Mouse (Mus musculus): ENCODE data around the gene Zscan22. TPM values are rescaled to one million over a fixed set of nuclear protein-coding genes. Genes with fewer than 3 reads are reported as not detected.
"Not testable (repeated sequence)": the region's sequence is repeated elsewhere in the genome, so short reads cannot be mapped to it uniquely, and the experiment has no call there.

Gene Zscan22
- total RNA-seq (2014; fragmentation: Nextera tagmentation) = 23.9 and 25.0 TPM in 2 replicates
- 4.1 and 4.5 TPM in 2 replicates for total RNA-seq (2017)
- 2.8 and 3.5 TPM in 2 replicates for polyA plus RNA-seq (2012)

- no peak for TF ChIP-seq GATA1 (IDR thresholded peaks at IDR 0.05; ENCODE audit: borderline replicate concordance, low read length)
- Histone ChIP-seq H3K4me3 (ENCODE audit: low read depth, low read length) (peak within 1 kb of the TSS; percentile 73), H3K36me3 (replicated peaks) (peaks cover 8% of the 10 kb centered on the region), H3K4me1 (ENCODE audit: insufficient read depth, low read depth, low read length) (peaks cover 15% of the 10 kb centered on the region), H3K9me3 (replicated peaks) (no peaks in the 10 kb centered on the region), H3K27me3 (ENCODE audit: insufficient read depth, low read length) (peaks cover 5% of the 10 kb centered on the region; the same call in 1 of the 2 replicates)
- DNase-seq (ENCODE audit: low spot score) = peak; percentile 64
- peak; percentile 99 for ATAC-seq (ENCODE audit: extremely low read depth, insufficient number of reproducible peaks, low FRiP score, poor library complexity, severe bottlenecking)
Measured at GRCm38 (mm10) chr7:12897655-12898410, at the start of gene Zscan22. TSS of gene Zscan22 (plus strand) at chr7:12897815.

GRCm38 (mm10) chr7:12874301-12874700 is 23.3 kb upstream of the Zscan22 start:
- ATAC-seq (ENCODE audit: extremely low read depth, insufficient number of reproducible peaks, low FRiP score, poor library complexity, severe bottlenecking) (no peak), DNase-seq (ENCODE audit: low spot score) (no peak)
- Histone ChIP-seq H3K9me3 (replicated peaks) (peaks cover under 1% of the 10 kb centered on the region), H3K27me3 (ENCODE audit: insufficient read depth, low read length) (peaks cover 3% of the 10 kb centered on the region; the same call in 1 of the 2 replicates), H3K36me3 (replicated peaks) (no peaks in the 10 kb centered on the region), H3K4me1 (ENCODE audit: insufficient read depth, low read depth, low read length) (no peaks in the 10 kb centered on the region), H3K4me3 (ENCODE audit: low read depth, low read length) (no peak overlapping the region)
- TF ChIP-seq TAL1 (conservative IDR thresholded peaks at IDR 0.05; ENCODE audit: low read depth, low read length) (no peak), CTCF (IDR thresholded peaks at IDR 0.05; ENCODE audit: low read depth, low read length) (no peak), POLR2AphosphoS5 (IDR thresholded peaks at IDR 0.05; ENCODE audit: insufficient replicate concordance, low read depth, low read length) (no peak), GATA1 (IDR thresholded peaks at IDR 0.05; ENCODE audit: borderline replicate concordance, low read length) (no peak), GATA2 (IDR thresholded peaks at IDR 0.05; ENCODE audit: borderline replicate concordance, low read depth, low read length) (no peak)

GRCm38 (mm10) chr7:12880036-12880435 is 17.6 kb upstream of the Zscan22 start:
- Histone ChIP-seq H3K4me3 (ENCODE audit: low read depth, low read length) (no peak overlapping the region), H3K27me3 (ENCODE audit: insufficient read depth, low read length) (no peaks in the 10 kb centered on the region), H3K36me3 (replicated peaks) (peaks cover 11% of the 10 kb centered on the region), H3K9me3 (replicated peaks) (no peaks in the 10 kb centered on the region), H3K4me1 (ENCODE audit: insufficient read depth, low read depth, low read length) (peaks cover 16% of the 10 kb centered on the region)
- ATAC-seq (ENCODE audit: extremely low read depth, insufficient number of reproducible peaks, low FRiP score, poor library complexity, severe bottlenecking) = no peak
- TF ChIP-seq GATA2 (IDR thresholded peaks at IDR 0.05; ENCODE audit: borderline replicate concordance, low read depth, low read length) (no peak), CTCF (IDR thresholded peaks at IDR 0.05; ENCODE audit: low read depth, low read length) (no peak)
- DNase-seq (ENCODE audit: low spot score) = no peak

GRCm38 (mm10) chr7:12880497-12880896 is 17.1 kb upstream of the Zscan22 start:
- not testable (repeated sequence) for DNase-seq (ENCODE audit: low spot score); H3K27me3 ChIP-seq (ENCODE audit: insufficient read depth, low read length); H3K9me3 ChIP-seq (replicated peaks); ATAC-seq (ENCODE audit: extremely low read depth, insufficient number of reproducible peaks, low FRiP score, poor library complexity, severe bottlenecking)
- peak overlapping the region; percentile 75 for H3K4me3 ChIP-seq (ENCODE audit: low read depth, low read length)
- H3K36me3 ChIP-seq (replicated peaks) = peaks cover 15% of the 10 kb centered on the region
- peaks cover 16% of the 10 kb centered on the region for H3K4me1 ChIP-seq (ENCODE audit: insufficient read depth, low read depth, low read length)

GRCm38 (mm10) chr7:12880911-12881660 is 16.5 kb upstream of the Zscan22 start, which contains the start of gene Zfp128:
TSS of gene Zfp128 (plus strand) at chr7:12881177.
- Histone ChIP-seq H3K27me3 (ENCODE audit: insufficient read depth, low read length) (no peaks in the 10 kb centered on the region), H3K4me1 (ENCODE audit: insufficient read depth, low read depth, low read length) (peaks cover 16% of the 10 kb centered on the region), H3K4me3 (ENCODE audit: low read depth, low read length) (peak within 1 kb of the TSS; percentile 75), H3K36me3 (replicated peaks) (peaks cover 21% of the 10 kb centered on the region), H3K9me3 (replicated peaks) (no peaks in the 10 kb centered on the region)
- TF ChIP-seq GATA1 (IDR thresholded peaks at IDR 0.05; ENCODE audit: borderline replicate concordance, low read length) (no peak), POLR2AphosphoS5 (IDR thresholded peaks at IDR 0.05; ENCODE audit: insufficient replicate concordance, low read depth, low read length) (no peak), TAL1 (conservative IDR thresholded peaks at IDR 0.05; ENCODE audit: low read depth, low read length) (no peak), CTCF (IDR thresholded peaks at IDR 0.05; ENCODE audit: low read depth, low read length) (no peak), GATA2 (IDR thresholded peaks at IDR 0.05; ENCODE audit: borderline replicate concordance, low read depth, low read length) (no peak)
- ATAC-seq (ENCODE audit: extremely low read depth, insufficient number of reproducible peaks, low FRiP score, poor library complexity, severe bottlenecking) (peak; percentile 100), DNase-seq (ENCODE audit: low spot score) (peak; percentile 98)

GRCm38 (mm10) chr7:12886563-12887266 is 10.9 kb upstream of the Zscan22 start:
- no peaks in the 10 kb centered on the region for H3K9me3 ChIP-seq (replicated peaks)
- ATAC-seq (ENCODE audit: extremely low read depth, insufficient number of reproducible peaks, low FRiP score, poor library complexity, severe bottlenecking) (no peak), DNase-seq (ENCODE audit: low spot score) (no peak)
- peaks cover 51% of the 10 kb centered on the region for H3K36me3 ChIP-seq (replicated peaks)
- H3K27me3 ChIP-seq (ENCODE audit: insufficient read depth, low read length) = no peaks in the 10 kb centered on the region
- peaks cover 5% of the 10 kb centered on the region for H3K4me1 ChIP-seq (ENCODE audit: insufficient read depth, low read depth, low read length)
- TF ChIP-seq GATA2 (IDR thresholded peaks at IDR 0.05; ENCODE audit: borderline replicate concordance, low read depth, low read length) = no peak
- TF ChIP-seq GATA1 (IDR thresholded peaks at IDR 0.05; ENCODE audit: borderline replicate concordance, low read length) = no peak
- no peak for TF ChIP-seq POLR2AphosphoS5 (IDR thresholded peaks at IDR 0.05; ENCODE audit: insufficient replicate concordance, low read depth, low read length)
- no peak for TF ChIP-seq CTCF (IDR thresholded peaks at IDR 0.05; ENCODE audit: low read depth, low read length)
- no peak for TF ChIP-seq TAL1 (conservative IDR thresholded peaks at IDR 0.05; ENCODE audit: low read depth, low read length)
- H3K4me3 ChIP-seq (ENCODE audit: low read depth, low read length) = no peak overlapping the region
